Mouse (Mus musculus) heart, embryonic 14.5 days (tissue): ENCODE data around the gene Prkag2. TPM values are rescaled to one million over a fixed set of nuclear protein-coding genes. Genes with fewer than 3 reads are reported as not detected.

Experiments used
- ATAC-seq: fragments of 200-750 bp; cut with Nextera tagmentation; 2 replicates; pipeline ENCODE4 v1.8.0; 2017; ENCODE audit warnings: low read depth, moderate TSS enrichment; ENCODE audit not compliant: insufficient number of reproducible peaks, insufficient read depth, low FRiP score
- H3K27ac ChIP-seq, 2 experiments: fragments of 200-500 bp in 1 of 2; fragments of 300-500 bp in 1 of 2; sonication (generic) in 1 of 2; replicated peaks in 1 of 2; 2 replicates each; pipeline ENCODE4 v1.5.1; 2012 to 2014; ENCODE audit warnings: low read depth in 2 of 2, low read length in 2 of 2, control low read depth in 1 of 2, mild to moderate bottlenecking in 1 of 2, mixed read lengths in 1 of 2; ENCODE audit not compliant: control insufficient read depth in 1 of 2, insufficient read depth in 1 of 2
- H3K27me3 ChIP-seq: fragments of 300-500 bp; sonication (generic); 2 replicates; pipeline ENCODE4 v1.6.1; 2014; ENCODE audit warnings: mild to moderate bottlenecking, low read length, control low read depth; ENCODE audit not compliant: control insufficient read depth, insufficient read depth
- H3K36me3 ChIP-seq: fragments of 300-500 bp; sonication (generic); 2 replicates; pipeline ENCODE4 v1.6.1; 2014; ENCODE audit warnings: mild to moderate bottlenecking, control low read depth, low read length, mixed read lengths; ENCODE audit not compliant: control insufficient read depth, insufficient read depth
- H3K4me1 ChIP-seq, 2 experiments: fragments of 200-500 bp in 1 of 2; fragments of 300-500 bp in 1 of 2; sonication (generic) in 1 of 2; 2 replicates each; pipeline ENCODE4 v1.6.1; 2012 to 2014; ENCODE audit warnings: low read length in 2 of 2, control low read depth in 1 of 2, mixed read lengths in 1 of 2; ENCODE audit not compliant: control insufficient read depth in 2 of 2, insufficient read depth in 2 of 2
- H3K4me2 ChIP-seq: fragments of 300-500 bp; sonication (generic); 2 replicates; pipeline ENCODE4 v1.6.1; 2014; ENCODE audit warnings: mild to moderate bottlenecking, low read length
- H3K4me3 ChIP-seq, 2 experiments: fragments of 200-500 bp in 1 of 2; fragments of 300-500 bp in 1 of 2; sonication (generic) in 1 of 2; 2 replicates each; pipeline ENCODE4 v1.5.1; 2012 to 2014; ENCODE audit warnings: low read length in 2 of 2, mild to moderate bottlenecking in 2 of 2, control low read depth in 1 of 2, low read depth in 1 of 2, moderate library complexity in 1 of 2; ENCODE audit not compliant: control insufficient read depth in 1 of 2, insufficient read depth in 1 of 2
- H3K9ac ChIP-seq: fragments of 300-500 bp; sonication (generic); 2 replicates; pipeline ENCODE4 v1.6.1; 2014; ENCODE audit warnings: mild to moderate bottlenecking, low read length
- H3K9me3 ChIP-seq: fragments of 300-500 bp; sonication (generic); 2 replicates; pipeline ENCODE4 v1.6.1; 2016; ENCODE audit warnings: low read length, control low read depth; ENCODE audit not compliant: control insufficient read depth
- WGBS: fragments of 180-500 bp; shearing (Covaris S2); extraction: QIAGEN DNeasy Blood & Tissue Kit; methylation state at CpG from one replicate; pipeline ENCODE4 v1.1.7; 2014; 5-methylcytosine and 5-hydroxymethylcytosine counted together
- polyA plus RNA-seq: library from polyadenylated mRNA; unstranded; fragments of >200 nt; fragmentation: Nextera tagmentation; extraction: Ambion mirVana; gene quantifications from 2 replicates; pipeline ENCODE4 v1.2.1, GENCODE M21; 2014

Gene Prkag2
- polyA plus RNA-seq, 1 experiment from 2014 or later: 120 TPM

DNA sequence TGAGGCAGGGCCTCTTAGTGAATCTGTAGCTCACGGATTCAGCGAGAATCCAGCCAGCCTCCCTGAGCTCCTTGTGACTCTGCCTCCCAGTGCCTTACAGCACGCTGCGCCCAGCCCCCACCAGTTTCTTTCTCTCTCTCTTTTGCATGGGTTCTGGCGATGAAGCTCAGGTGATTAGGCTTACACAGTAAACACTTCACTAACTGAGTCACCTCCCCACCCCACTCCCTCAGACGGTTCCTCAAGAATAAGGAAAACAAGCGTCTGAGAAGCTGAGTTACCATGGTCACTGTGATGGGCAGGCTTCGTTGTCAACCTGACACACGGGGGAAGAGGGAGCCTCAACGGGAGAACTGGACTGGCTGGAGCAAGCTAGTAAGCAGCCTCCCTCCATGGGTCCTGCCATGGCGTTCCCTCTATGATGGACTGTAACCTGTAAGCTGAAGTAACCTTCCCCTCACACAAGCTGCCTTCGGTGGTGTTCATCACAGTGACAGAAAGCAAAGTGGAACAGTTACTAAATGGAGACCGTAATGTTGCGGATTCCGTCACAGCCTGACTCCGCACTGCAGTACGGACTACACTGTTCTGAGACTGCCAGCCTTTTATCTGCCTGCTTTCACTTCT, 37.8 kb downstream of the Prkag2 start:
- no peaks in the 10 kb centered on the region for H3K36me3 ChIP-seq
- H3K27ac ChIP-seq: no peak overlapping the region
- H3K27me3 ChIP-seq: no peaks in the 10 kb centered on the region; the same call in 1 of the 2 replicates
- 46% methylated on average over 17 of the region's 17 CpGs for WGBS
- H3K4me1 ChIP-seq: peaks cover 34 to 46% of the 10 kb centered on the region in 2 experiments
- H3K4me3 ChIP-seq: no peak overlapping the region
- no peak overlapping the region for H3K9ac ChIP-seq
- H3K4me2 ChIP-seq: no peak overlapping the region
- H3K9me3 ChIP-seq: no peaks in the 10 kb centered on the region
- no peak for ATAC-seq

DNA sequence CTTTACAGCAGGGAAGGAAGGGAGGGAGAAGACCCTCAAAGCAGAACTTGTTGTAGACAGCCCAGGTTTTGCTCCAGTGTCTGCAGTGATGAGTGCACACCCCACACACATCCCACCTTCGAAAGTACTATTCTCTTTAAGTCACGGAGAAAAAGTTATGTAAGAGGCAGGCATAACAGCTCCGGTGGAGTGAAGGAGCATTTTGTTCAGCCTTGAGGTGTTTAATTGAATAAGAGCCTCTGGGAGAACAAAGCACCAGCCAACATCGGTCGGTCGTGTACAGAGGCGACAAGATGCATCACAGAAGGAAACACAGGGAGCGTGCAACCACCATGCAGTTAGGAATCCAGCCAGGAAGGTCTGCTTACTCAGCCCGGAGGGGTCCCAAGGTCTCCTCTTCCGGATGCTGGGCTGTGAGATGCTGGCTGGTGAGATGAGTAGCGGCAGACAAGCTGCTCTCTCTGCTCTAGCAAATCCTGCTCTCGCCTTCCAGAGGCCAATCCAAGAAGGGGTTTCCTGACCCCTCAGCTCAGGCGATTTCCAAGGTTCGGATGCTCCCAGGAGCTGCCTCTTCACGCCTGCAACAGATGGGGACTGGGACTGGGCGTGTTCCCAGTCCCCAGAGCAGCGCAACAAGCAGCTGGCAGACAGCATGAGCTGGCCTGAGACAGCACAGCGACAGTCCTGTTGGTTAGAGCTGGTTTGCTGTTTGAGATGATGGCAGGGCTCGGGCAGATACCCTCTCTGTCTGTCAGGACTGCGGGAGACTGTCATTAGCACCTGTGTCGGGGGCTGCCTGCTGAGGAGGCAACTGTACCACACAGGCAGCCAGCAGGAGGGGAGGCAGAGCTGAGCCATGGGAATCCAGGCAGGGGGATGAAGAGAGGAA, 41.3 kb downstream of the Prkag2 start:
- H3K9ac ChIP-seq: peak overlapping the region; percentile 38; the same call in 1 of the 2 replicates
- WGBS: 30% methylated on average over 21 of the region's 21 CpGs

GRCm38 (mm10) chr5:25058417-25058816, 42.0 kb downstream of the Prkag2 start:
- Histone ChIP-seq H3K27me3 (no peaks in the 10 kb centered on the region; the same call in 1 of the 2 replicates), H3K4me1 (peaks cover 36% of the 10 kb centered on the region in 2 experiments), H3K27ac (no peak overlapping the region), H3K4me2 (no peak overlapping the region), H3K9me3 (no peaks in the 10 kb centered on the region), H3K9ac (no peak overlapping the region), H3K36me3 (no peaks in the 10 kb centered on the region), H3K4me3 (no peak overlapping the region)
- ATAC-seq: no peak
- 39% methylated on average over 7 of the region's 7 CpGs for WGBS

More for the DNA sequence above, 41.3 kb downstream of the Prkag2 start:
- 0 out of 4 replicates have a peak overlapping the region, but pooled peaks of 1 of the 2 experiments have one; percentile 9 for H3K27ac ChIP-seq
- H3K9me3 ChIP-seq: no peaks in the 10 kb centered on the region
- no peaks in the 10 kb centered on the region; the same call in 1 of the 2 replicates for H3K27me3 ChIP-seq
- H3K4me2 ChIP-seq: peak overlapping the region; percentile 21
- peaks cover 31% of the 10 kb centered on the region in 2 experiments for H3K4me1 ChIP-seq
- H3K4me3 ChIP-seq: no peak overlapping the region; a peak in 1 of 4 replicates
- H3K36me3 ChIP-seq: no peaks in the 10 kb centered on the region
- no peak for ATAC-seq

- no peak overlapping the region for H3K4me3 ChIP-seq
- H3K27ac ChIP-seq: no peak overlapping the region
- ATAC-seq: no peak
- H3K9me3 ChIP-seq: no peaks in the 10 kb centered on the region
- H3K4me2 ChIP-seq: no peak overlapping the region
- H3K9ac ChIP-seq: no peak overlapping the region
- H3K27me3 ChIP-seq: no peaks in the 10 kb centered on the region; the same call in 1 of the 2 replicates
- peaks cover 28 to 42% of the 10 kb centered on the region in 2 experiments for H3K4me1 ChIP-seq
- H3K36me3 ChIP-seq: no peaks in the 10 kb centered on the region
- WGBS: 62% methylated on average over 4 of the region's 4 CpGs
These were observed 45.2 kb downstream of the Prkag2 start for GRCm38 (mm10) chr5:25055288-25055687.

GRCm38 (mm10) chr5:25053971-25054658, 46.3 kb downstream of the Prkag2 start:
- WGBS: 61% methylated on average over 7 of the region's 7 CpGs
- no peak overlapping the region for H3K4me3 ChIP-seq
- peaks cover 17 to 31% of the 10 kb centered on the region in 2 experiments for H3K4me1 ChIP-seq
- no peak overlapping the region for H3K4me2 ChIP-seq
- ATAC-seq: peak; percentile 24; the same call in 1 of the 2 replicates
- H3K9ac ChIP-seq: no peak overlapping the region; the same call in 1 of the 2 replicates
- no peaks in the 10 kb centered on the region for H3K9me3 ChIP-seq
- no peaks in the 10 kb centered on the region for H3K36me3 ChIP-seq
- H3K27ac ChIP-seq: 0 out of 4 replicates have a peak overlapping the region, but pooled peaks of 1 of the 2 experiments have one; percentile 14
- no peaks in the 10 kb centered on the region for H3K27me3 ChIP-seq

- ATAC-seq: no peak
- Histone ChIP-seq H3K4me3 (no peak overlapping the region), H3K4me2 (no peak overlapping the region), H3K27me3 (no peaks in the 10 kb centered on the region), H3K9me3 (no peaks in the 10 kb centered on the region), H3K9ac (no peak overlapping the region), H3K27ac (no peak overlapping the region), H3K36me3 (no peaks in the 10 kb centered on the region), H3K4me1 (peaks cover 15 to 22% of the 10 kb centered on the region in 2 experiments)
- WGBS: 77% methylated on average over 8 of the region's 8 CpGs
These were observed 49.6 kb downstream of the Prkag2 start for GRCm38 (mm10) chr5:25050827-25051226.

DNA sequence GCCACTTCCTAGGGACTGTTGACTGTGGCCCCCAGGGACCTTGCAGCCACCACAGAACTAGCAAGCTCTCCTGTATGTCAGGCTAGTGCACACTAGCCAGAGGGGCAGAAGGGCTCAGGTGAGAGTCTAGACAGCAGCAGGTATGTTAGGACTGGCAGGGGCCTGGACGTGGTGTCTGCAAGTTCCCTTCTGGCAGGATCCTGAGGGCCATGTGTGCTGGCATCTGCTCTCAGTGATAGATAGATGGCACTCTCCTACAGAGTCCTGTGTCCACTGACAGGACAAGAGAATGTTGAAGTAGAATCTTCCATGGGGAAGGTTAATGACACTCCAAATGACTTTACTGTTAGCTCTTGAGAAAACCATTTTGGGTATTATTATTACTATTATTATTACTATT, 52.8 kb downstream of the Prkag2 start:
- Histone ChIP-seq H3K27me3 (no peaks in the 10 kb centered on the region), H3K4me2 (no peak overlapping the region), H3K36me3 (no peaks in the 10 kb centered on the region), H3K4me1 (peaks cover 3 to 5% of the 10 kb centered on the region in 2 experiments; a peak in 1 of 4 replicates), H3K27ac (no peak overlapping the region), H3K4me3 (no peak overlapping the region), H3K9ac (no peak overlapping the region), H3K9me3 (no peaks in the 10 kb centered on the region)
- no peak for ATAC-seq
- WGBS: 68% methylated on average over 1 of the region's 1 CpGs
